Mouse (Mus musculus) kidney, embryonic 14.5 days (tissue): Measurements from ENCODE around the gene Lrrc9. TPM values are rescaled to one million over a fixed set of nuclear protein-coding genes. Genes with fewer than 3 reads are reported as not detected.
A peak's percentile ranks its signal among the peaks of the same experiment; 100 is the strongest.

Experiments
- ATAC-seq: fragments of 200-750 bp; cut with Nextera tagmentation; 2 replicates; pipeline ENCODE4 v1.8.0; 2017; ENCODE audit warnings: moderate number of reproducible peaks, mild to moderate bottlenecking, moderate TSS enrichment, moderate library complexity; ENCODE audit not compliant: low FRiP score, low TSS enrichment
- H3K27ac ChIP-seq: fragments of 300-500 bp; sonication (generic); 2 replicates; pipeline ENCODE4 v1.5.1; 2014; ENCODE audit warnings: low read depth, mild to moderate bottlenecking, low read length, moderate library complexity, mixed read lengths
- H3K27me3 ChIP-seq: fragments of 300-500 bp; sonication (generic); 2 replicates; pipeline ENCODE4 v1.6.1; 2014; ENCODE audit warnings: mild to moderate bottlenecking, low read length; ENCODE audit not compliant: control insufficient read depth, insufficient read depth
- H3K36me3 ChIP-seq: fragments of 300-500 bp; sonication (generic); 2 replicates; pipeline ENCODE4 v1.6.1; 2014; ENCODE audit warnings: low read length, mixed read lengths; ENCODE audit not compliant: control insufficient read depth, insufficient read depth
- H3K4me1 ChIP-seq: fragments of 300-500 bp; sonication (generic); 2 replicates; pipeline ENCODE4 v1.6.1; 2014; ENCODE audit warnings: low read length, mixed read lengths; ENCODE audit not compliant: control insufficient read depth, insufficient read depth
- H3K4me2 ChIP-seq: fragments of 300-500 bp; sonication (generic); replicated peaks from 2 replicates; pipeline ENCODE4 v1.6.1; 2014; ENCODE audit warnings: low read depth, mild to moderate bottlenecking, low read length
- H3K4me3 ChIP-seq: fragments of 300-500 bp; sonication (generic); 2 replicates; pipeline ENCODE4 v1.5.1; 2014; ENCODE audit warnings: mild to moderate bottlenecking, low read length
- H3K9ac ChIP-seq: fragments of 300-500 bp; sonication (generic); 2 replicates; pipeline ENCODE4 v1.6.1; 2014; ENCODE audit warnings: low read depth, mild to moderate bottlenecking, low read length, moderate library complexity
- H3K9me3 ChIP-seq: fragments of 300-500 bp; sonication (generic); 2 replicates; pipeline ENCODE4 v1.6.1; 2016; ENCODE audit warnings: low read length; ENCODE audit not compliant: control insufficient read depth
- WGBS: fragments of 180-500 bp; shearing (Covaris S2); extraction: QIAGEN DNeasy Blood & Tissue Kit; methylation state at CpG from one replicate; pipeline ENCODE4 v1.1.7; 2014; 5-methylcytosine and 5-hydroxymethylcytosine counted together
- polyA plus RNA-seq: library from polyadenylated mRNA; unstranded; fragments of >200 nt; fragmentation: Nextera tagmentation; extraction: Ambion mirVana; gene quantifications from 2 replicates; pipeline ENCODE4 v1.2.1, GENCODE M21; 2014

Gene Lrrc9
- polyA plus RNA-seq: 0.80 and 0.96 TPM in 2 replicates

DNA sequence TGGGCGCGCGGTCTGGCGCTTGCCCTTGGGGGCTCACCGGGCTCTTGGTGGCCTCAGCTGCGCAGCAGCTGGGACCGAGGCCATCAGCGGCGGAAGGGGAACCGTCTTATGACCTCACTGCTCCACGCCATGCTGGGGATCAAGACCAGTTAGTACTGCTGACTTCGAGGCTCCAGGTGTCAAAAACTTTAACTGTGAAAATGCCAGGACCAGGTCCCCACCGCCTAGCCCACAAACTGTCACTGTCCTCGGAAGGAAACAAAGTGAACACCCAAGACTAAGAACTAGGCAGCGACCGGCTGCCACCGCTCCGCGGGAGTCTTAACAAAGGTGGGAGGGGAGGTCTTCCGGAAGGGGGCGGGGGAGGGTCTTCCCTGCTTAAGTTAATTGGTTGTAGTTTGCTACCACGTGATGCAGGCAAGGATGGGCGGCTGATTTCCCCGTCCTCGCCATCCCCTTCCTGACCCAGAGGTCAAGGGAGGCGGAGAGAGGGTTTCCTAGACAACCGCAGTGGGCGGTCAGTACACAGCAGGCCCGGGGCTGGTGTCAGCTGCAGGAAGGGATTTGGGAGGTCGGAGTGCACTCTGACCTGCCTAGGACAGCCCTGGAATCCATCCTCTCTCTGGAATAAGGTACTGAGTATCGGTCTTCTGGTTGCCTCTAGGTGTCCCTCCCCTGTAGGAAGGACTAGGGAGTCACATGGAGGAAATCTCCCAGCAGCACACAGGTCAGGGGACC lies at the start of gene Lrrc9:
Lrrc9 (plus strand) TSS at position 28 of the 738 bp plus-strand sequence.
- H3K36me3 ChIP-seq: no peaks in the 10 kb centered on the region
- H3K4me2 ChIP-seq: peak within 1 kb of the TSS; percentile 84
- no peaks in the 10 kb centered on the region for H3K27me3 ChIP-seq
- under 1% methylated on average over 31 of the region's 31 CpGs for WGBS
- H3K27ac ChIP-seq: no peak within 1 kb of the TSS
- no peaks in the 10 kb centered on the region for H3K4me1 ChIP-seq
- no peaks in the 10 kb centered on the region for H3K9me3 ChIP-seq
- peak; percentile 98 for ATAC-seq
- peak within 1 kb of the TSS; percentile 48 for H3K4me3 ChIP-seq
- H3K9ac ChIP-seq: peak within 1 kb of the TSS; percentile 57; the same call in 1 of the 2 replicates

GRCm38 (mm10) chr12:72393046-72393805 lies 48.4 kb upstream of the Lrrc9 start:
- H3K4me3 ChIP-seq: no peak overlapping the region
- no peak overlapping the region for H3K27ac ChIP-seq
- no peaks in the 10 kb centered on the region for H3K4me1 ChIP-seq
- no peaks in the 10 kb centered on the region for H3K27me3 ChIP-seq
- no peak overlapping the region for H3K9ac ChIP-seq
- H3K9me3 ChIP-seq: no peaks in the 10 kb centered on the region
- no peak overlapping the region for H3K4me2 ChIP-seq
- WGBS: 59% methylated on average over 13 of the region's 13 CpGs
- no peaks in the 10 kb centered on the region for H3K36me3 ChIP-seq
- ATAC-seq: no peak

GRCm38 (mm10) chr12:72405031-72405430 lies 36.6 kb upstream of the Lrrc9 start:
- no peak overlapping the region for H3K27ac ChIP-seq
- 73% methylated on average over 5 of the region's 5 CpGs for WGBS

DNA sequence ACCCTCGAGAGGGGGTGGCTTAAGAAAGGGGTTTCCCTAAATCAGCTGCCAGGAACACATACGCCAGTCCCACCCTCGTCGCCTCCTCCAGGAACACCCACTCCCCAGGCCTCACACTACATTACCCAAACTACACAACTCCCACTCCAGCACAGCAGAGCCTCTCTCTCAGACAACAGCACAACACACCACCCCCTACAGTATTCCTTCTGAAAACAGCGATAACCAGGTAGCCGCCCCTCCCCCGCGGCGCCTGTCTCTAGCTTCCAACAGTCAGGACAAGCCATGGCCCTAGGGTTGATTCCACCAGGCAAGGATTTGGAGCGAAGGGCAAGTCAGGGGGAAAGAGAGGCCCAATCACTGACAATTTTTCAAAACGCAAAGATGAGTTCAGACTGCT lies 34.5 kb upstream of the Lrrc9 start:
- Histone ChIP-seq H3K4me1 (peaks cover 8% of the 10 kb centered on the region; the same call in 1 of the 2 replicates), H3K36me3 (no peaks in the 10 kb centered on the region), H3K27ac (no peak overlapping the region), H3K9me3 (no peaks in the 10 kb centered on the region), H3K9ac (no peak overlapping the region), H3K27me3 (peaks cover 24% of the 10 kb centered on the region), H3K4me2 (peak overlapping the region; percentile 91), H3K4me3 (peak overlapping the region; percentile 54)
- ATAC-seq: no peak
- 12% methylated on average over 11 of the region's 11 CpGs for WGBS

More at GRCm38 (mm10) chr12:72405031-72405430, 36.6 kb upstream of the Lrrc9 start:
- Histone ChIP-seq H3K9ac (no peak overlapping the region), H3K27me3 (peaks cover 24% of the 10 kb centered on the region), H3K4me3 (no peak overlapping the region), H3K9me3 (no peaks in the 10 kb centered on the region), H3K4me1 (peaks cover 8% of the 10 kb centered on the region; the same call in 1 of the 2 replicates), H3K36me3 (no peaks in the 10 kb centered on the region), H3K4me2 (no peak overlapping the region)
- ATAC-seq: no peak

GRCm38 (mm10) chr12:72407721-72408110 lies 34.0 kb upstream of the Lrrc9 start:
- H3K9ac ChIP-seq: no peak overlapping the region
- peaks cover 8% of the 10 kb centered on the region; the same call in 1 of the 2 replicates for H3K4me1 ChIP-seq
- no peaks in the 10 kb centered on the region for H3K36me3 ChIP-seq
- H3K4me2 ChIP-seq: peak overlapping the region; percentile 91
- H3K9me3 ChIP-seq: no peaks in the 10 kb centered on the region
- H3K27ac ChIP-seq: no peak overlapping the region
- WGBS: under 1% methylated on average over 17 of the region's 17 CpGs
- peak overlapping the region; percentile 54 for H3K4me3 ChIP-seq
- peaks cover 24% of the 10 kb centered on the region for H3K27me3 ChIP-seq
- no peak for ATAC-seq

DNA sequence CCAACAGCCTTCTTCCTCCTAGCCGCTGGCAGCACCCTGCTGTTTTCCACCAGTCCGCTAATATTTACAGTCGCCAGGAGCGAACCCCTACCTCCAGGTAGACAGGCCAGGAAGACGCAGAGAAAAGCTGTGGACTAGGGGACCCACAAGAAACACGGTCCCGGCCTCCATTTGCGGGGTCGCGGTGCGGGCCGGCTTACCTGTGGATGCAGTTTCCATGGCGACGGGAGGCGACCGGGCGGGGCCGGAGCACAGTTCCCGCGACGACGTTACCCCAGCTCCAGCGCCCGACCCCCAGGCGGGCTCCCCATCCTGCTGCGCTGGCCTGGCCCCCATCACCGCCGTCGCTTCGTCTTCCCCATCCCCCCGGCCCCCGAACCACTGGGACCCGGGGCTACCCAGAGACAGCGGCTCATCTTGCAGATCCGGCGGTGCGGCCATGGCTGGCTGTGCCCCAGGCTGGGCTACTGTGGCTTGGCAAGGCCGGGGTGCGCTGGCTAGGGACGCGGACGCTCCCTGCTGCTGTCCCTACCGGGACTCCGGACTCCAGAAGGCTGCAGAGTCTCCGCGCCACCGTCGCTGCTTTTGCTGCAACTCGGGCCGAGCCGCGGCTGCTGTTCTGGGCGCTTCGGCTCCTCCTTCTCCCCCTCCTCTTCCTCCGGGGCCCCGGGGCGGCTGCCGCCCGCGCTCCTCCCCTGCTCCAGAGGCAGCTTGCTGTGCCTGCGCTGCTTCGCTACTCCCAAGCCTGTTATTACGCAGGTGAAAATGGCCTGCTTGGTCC lies 33.4 kb upstream of the Lrrc9 start:
- Histone ChIP-seq H3K4me1 (peaks cover 8% of the 10 kb centered on the region; the same call in 1 of the 2 replicates), H3K36me3 (no peaks in the 10 kb centered on the region), H3K4me2 (peak overlapping the region; percentile 91), H3K9me3 (no peaks in the 10 kb centered on the region), H3K9ac (peak overlapping the region; percentile 42), H3K27me3 (peaks cover 24% of the 10 kb centered on the region), H3K27ac (no peak overlapping the region), H3K4me3 (peak overlapping the region; percentile 54)
- under 1% methylated on average over 61 of the region's 63 CpGs for WGBS
- ATAC-seq: peak; percentile 91

DNA sequence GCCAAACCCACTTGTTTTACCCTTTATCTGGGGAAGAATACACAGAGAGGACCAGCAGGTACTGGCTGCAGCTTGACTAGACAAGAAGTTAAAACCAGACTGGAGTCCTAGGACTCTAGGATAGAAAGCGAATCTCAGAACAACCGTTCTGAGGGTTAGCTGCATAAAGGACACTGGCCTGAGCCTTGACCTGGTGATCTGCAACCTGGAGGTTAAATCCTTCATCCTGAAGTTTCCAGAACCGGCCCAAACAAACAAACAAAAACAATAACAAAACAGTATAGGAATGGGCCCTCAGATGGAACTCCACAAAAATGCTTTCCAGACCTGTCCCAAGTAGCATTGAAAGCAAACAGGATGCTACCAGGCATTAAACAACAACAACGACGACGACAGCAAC lies 32.7 kb upstream of the Lrrc9 start, which contains the start of gene Rtn1:
Rtn1 (minus strand) TSS at position 101 of the 400 bp plus-strand sequence.
- peaks cover 24% of the 10 kb centered on the region for H3K27me3 ChIP-seq
- 22% methylated on average over 6 of the region's 6 CpGs for WGBS
- no peak for ATAC-seq

GRCm38 (mm10) chr12:72417762-72418161 lies 23.9 kb upstream of the Lrrc9 start:
- no peak overlapping the region for H3K27ac ChIP-seq
- no peak overlapping the region for H3K4me3 ChIP-seq
- H3K9ac ChIP-seq: no peak overlapping the region
- no peak for ATAC-seq
- H3K36me3 ChIP-seq: no peaks in the 10 kb centered on the region
- WGBS: 41% methylated on average over 3 of the region's 3 CpGs
- no peaks in the 10 kb centered on the region for H3K4me1 ChIP-seq
- no peak overlapping the region for H3K4me2 ChIP-seq
- H3K9me3 ChIP-seq: no peaks in the 10 kb centered on the region
- no peaks in the 10 kb centered on the region for H3K27me3 ChIP-seq

More for the DNA sequence above, 32.7 kb upstream of the Lrrc9 start, which contains the start of gene Rtn1:
- peak within 1 kb of the TSS; percentile 91 for H3K4me2 ChIP-seq
- peak within 1 kb of the TSS; percentile 42 for H3K9ac ChIP-seq
- H3K36me3 ChIP-seq: no peaks in the 10 kb centered on the region
- peaks cover 8% of the 10 kb centered on the region; the same call in 1 of the 2 replicates for H3K4me1 ChIP-seq
- no peaks in the 10 kb centered on the region for H3K9me3 ChIP-seq
- H3K27ac ChIP-seq: no peak within 1 kb of the TSS
- peak within 1 kb of the TSS; percentile 54 for H3K4me3 ChIP-seq
